Mouse (Mus musculus) liver, embryonic 13.5 days (tissue): ENCODE results near the gene Hebp2. TPM values are rescaled to one million over a fixed set of nuclear protein-coding genes. Genes with fewer than 3 reads are reported as not detected.

ENCODE experiments used
- ATAC-seq: fragments of 200-750 bp; cut with Nextera tagmentation; 2 replicates; pipeline ENCODE4 v1.8.0; 2017; ENCODE audit warnings: low read depth, mild to moderate bottlenecking, moderate number of reproducible peaks, moderate library complexity
- DNase-seq: peaks from one replicate; pipeline ENCODE4 v3.0.0; 2022
- H3K27ac ChIP-seq: fragments of 300-500 bp; sonication (generic); 2 replicates; pipeline ENCODE4 v1.5.1; 2015; ENCODE audit warnings: moderate library complexity, mild to moderate bottlenecking, inconsistent platforms
- H3K27me3 ChIP-seq: fragments of 300-500 bp; sonication (generic); 2 replicates; pipeline ENCODE4 v1.6.1; 2015; ENCODE audit warnings: mild to moderate bottlenecking, inconsistent platforms
- H3K36me3 ChIP-seq: fragments of 300-500 bp; sonication (generic); 2 replicates; pipeline ENCODE4 v1.6.1; 2015; ENCODE audit warnings: mild to moderate bottlenecking, inconsistent platforms
- H3K4me1 ChIP-seq: fragments of 300-500 bp; sonication (generic); replicated peaks from 2 replicates; pipeline ENCODE4 v1.6.1; 2015; ENCODE audit warnings: inconsistent platforms
- H3K4me2 ChIP-seq: fragments of 300-500 bp; sonication (generic); 2 replicates; pipeline ENCODE4 v1.6.1; 2015; ENCODE audit warnings: inconsistent platforms, mild to moderate bottlenecking, moderate library complexity
- H3K4me3 ChIP-seq: fragments of 300-500 bp; sonication (generic); replicated peaks from 2 replicates; pipeline ENCODE4 v1.5.1; 2015; ENCODE audit warnings: mild to moderate bottlenecking, inconsistent platforms
- H3K9ac ChIP-seq: fragments of 300-500 bp; sonication (generic); 2 replicates; pipeline ENCODE4 v1.6.1; 2015; ENCODE audit warnings: mild to moderate bottlenecking, inconsistent platforms
- H3K9me3 ChIP-seq: fragments of 300-500 bp; sonication (generic); replicated peaks from 2 replicates; pipeline ENCODE4 v1.6.1; 2016; ENCODE audit warnings: inconsistent platforms
- WGBS: fragments of 180-500 bp; shearing (Covaris S2); methylation state at CpG from one replicate; pipeline ENCODE4 v1.1.7; 2015; ENCODE audit not compliant: insufficient replicate concordance; 5-methylcytosine and 5-hydroxymethylcytosine counted together
- polyA plus RNA-seq: library from polyadenylated mRNA; unstranded; fragments of >200 nt; fragmentation: Nextera tagmentation; extraction: Ambion mirVana; gene quantifications from 2 replicates; pipeline ENCODE4 v1.2.1, GENCODE M21; 2015

Hebp2 gene
- polyA plus RNA-seq, 1 experiment from 2014 or later, result 2.0 TPM

DNA sequence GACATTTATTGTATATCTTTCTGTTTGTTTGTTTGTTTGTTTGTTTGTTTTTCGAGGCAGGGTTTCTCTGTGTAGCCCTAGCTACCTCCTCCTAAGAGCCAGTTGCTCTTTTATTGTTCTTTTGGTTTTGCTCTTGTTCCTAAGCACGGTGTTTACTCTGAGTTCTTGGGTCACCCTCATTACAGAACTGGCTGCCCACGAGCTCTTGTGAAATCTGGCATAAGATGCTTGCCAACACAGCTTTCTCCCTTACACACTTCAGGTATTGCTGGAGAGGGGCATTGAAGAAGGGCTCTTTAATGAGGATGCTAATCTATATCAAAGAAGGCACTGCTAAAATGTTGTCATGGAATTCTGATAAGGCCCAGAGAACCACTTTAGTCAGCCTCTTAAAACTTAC lies 35.2 kb downstream of the Hebp2 start:
- Histone ChIP-seq H3K36me3 (no peaks in the 10 kb centered on the region), H3K4me3 (no peak overlapping the region), H3K4me2 (no peak overlapping the region), H3K9me3 (no peaks in the 10 kb centered on the region), H3K9ac (no peak overlapping the region), H3K4me1 (no peaks in the 10 kb centered on the region), H3K27ac (no peak overlapping the region), H3K27me3 (no peaks in the 10 kb centered on the region)
- WGBS, result 48% methylated on average over 3 of the region's 3 CpGs
- no peak for ATAC-seq
- no peak for DNase-seq

DNA sequence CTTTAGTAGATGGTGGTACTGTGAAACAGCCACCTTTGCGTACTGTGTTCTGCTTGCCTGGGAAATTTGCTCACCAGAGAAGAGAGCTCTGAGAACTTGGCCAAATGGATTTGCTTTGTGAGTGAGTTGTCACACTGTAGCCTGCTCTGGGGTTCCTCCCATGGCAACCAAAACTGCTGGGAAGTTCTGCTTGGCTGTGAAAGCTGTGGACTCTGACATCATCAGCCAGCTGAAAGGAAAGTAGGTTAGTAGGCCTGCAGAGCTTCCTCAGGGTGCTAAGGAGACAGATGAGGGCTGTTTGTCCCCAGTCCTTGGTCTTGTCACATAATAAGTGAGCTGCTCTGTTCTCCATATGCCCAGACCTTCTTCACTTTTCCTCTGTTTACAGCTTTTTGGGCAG lies 37.3 kb downstream of the Hebp2 start:
- DNase-seq (no peak), ATAC-seq (no peak)
- no peak overlapping the region for H3K9ac ChIP-seq
- H3K27ac ChIP-seq, result no peak overlapping the region
- no peak overlapping the region for H3K4me2 ChIP-seq
- H3K4me1 ChIP-seq, result no peaks in the 10 kb centered on the region
- H3K9me3 ChIP-seq, result no peaks in the 10 kb centered on the region
- no peaks in the 10 kb centered on the region for H3K27me3 ChIP-seq
- H3K36me3 ChIP-seq, result no peaks in the 10 kb centered on the region
- no peak overlapping the region for H3K4me3 ChIP-seq
- 65% methylated on average over 1 of the region's 1 CpGs for WGBS

GRCm38 (mm10) chr10:18507869-18508473 lies 37.9 kb downstream of the Hebp2 start:
- Histone ChIP-seq H3K9ac (no peak overlapping the region), H3K9me3 (no peaks in the 10 kb centered on the region), H3K36me3 (no peaks in the 10 kb centered on the region), H3K4me1 (no peaks in the 10 kb centered on the region), H3K27me3 (no peaks in the 10 kb centered on the region), H3K4me3 (no peak overlapping the region), H3K27ac (no peak overlapping the region), H3K4me2 (no peak overlapping the region)
- WGBS, result 54% methylated on average over 2 of the region's 2 CpGs
- no peak for ATAC-seq
- DNase-seq, result no peak

DNA sequence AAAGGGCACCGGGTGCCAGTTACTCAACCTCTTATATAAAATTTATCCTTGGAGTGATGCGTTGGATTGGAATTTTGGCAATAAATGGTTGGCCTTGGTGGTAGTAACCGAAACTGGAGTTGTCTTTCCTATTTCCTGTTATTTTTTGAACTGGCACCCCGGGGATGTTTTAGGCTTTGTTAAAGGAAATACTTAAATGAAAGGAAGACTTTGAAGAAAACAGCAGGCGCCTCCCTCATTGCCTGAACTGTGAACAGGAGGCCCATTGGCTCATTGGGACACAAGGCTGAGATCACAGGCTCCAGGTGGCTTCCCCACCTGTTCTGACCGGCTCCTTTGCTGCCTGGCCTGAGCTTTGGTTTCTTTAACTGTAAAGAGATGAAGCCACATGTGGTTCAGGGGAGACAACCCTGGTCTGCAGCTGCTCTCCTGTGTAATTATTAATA lies 39.4 kb downstream of the Hebp2 start:
- DNase-seq, result no peak
- Histone ChIP-seq H3K27ac (no peak overlapping the region), H3K9ac (no peak overlapping the region), H3K36me3 (no peaks in the 10 kb centered on the region), H3K9me3 (no peaks in the 10 kb centered on the region), H3K4me2 (no peak overlapping the region), H3K4me3 (no peak overlapping the region), H3K27me3 (no peaks in the 10 kb centered on the region), H3K4me1 (no peaks in the 10 kb centered on the region)
- ATAC-seq, result no peak
- 61% methylated on average over 6 of the region's 6 CpGs for WGBS

GRCm38 (mm10) chr10:18505690-18506089 lies 40.2 kb downstream of the Hebp2 start:
- no peaks in the 10 kb centered on the region for H3K27me3 ChIP-seq
- no peak overlapping the region for H3K4me2 ChIP-seq
- ATAC-seq, result no peak
- no peak overlapping the region for H3K27ac ChIP-seq
- no peaks in the 10 kb centered on the region for H3K36me3 ChIP-seq
- DNase-seq, result no peak
- no peaks in the 10 kb centered on the region for H3K4me1 ChIP-seq
- H3K9me3 ChIP-seq, result no peaks in the 10 kb centered on the region
- no peak overlapping the region for H3K9ac ChIP-seq
- no peak overlapping the region for H3K4me3 ChIP-seq
- WGBS, result 75% methylated on average over 10 of the region's 10 CpGs

DNA sequence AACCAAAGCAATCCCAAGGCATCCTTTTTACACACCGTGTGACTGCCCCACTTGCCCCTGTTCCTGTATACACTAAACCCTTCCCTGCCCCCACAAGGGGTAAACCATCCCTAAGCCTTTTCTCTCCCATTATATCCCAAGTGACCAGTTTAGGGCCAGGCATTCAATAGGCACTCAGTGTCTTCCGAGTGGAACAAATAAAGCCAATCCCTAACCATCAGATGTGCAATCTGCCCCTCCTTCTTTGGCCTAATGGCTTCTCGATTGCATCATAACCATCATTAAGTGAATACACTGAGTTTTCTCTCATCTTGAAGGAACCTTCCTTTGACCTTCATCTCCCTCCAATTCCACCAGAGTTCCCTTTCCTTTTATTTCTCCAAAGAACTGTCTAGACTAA lies 43.9 kb downstream of the Hebp2 start:
- WGBS, result 60% methylated on average over 3 of the region's 3 CpGs
- Histone ChIP-seq H3K4me3 (no peak overlapping the region), H3K27ac (no peak overlapping the region), H3K4me2 (no peak overlapping the region), H3K36me3 (no peaks in the 10 kb centered on the region), H3K27me3 (no peaks in the 10 kb centered on the region), H3K4me1 (no peaks in the 10 kb centered on the region), H3K9me3 (no peaks in the 10 kb centered on the region), H3K9ac (no peak overlapping the region)
- DNase-seq, result no peak
- no peak for ATAC-seq

GRCm38 (mm10) chr10:18497066-18497465 lies 48.8 kb downstream of the Hebp2 start:
- WGBS, result 63% methylated on average over 7 of the region's 7 CpGs

GRCm38 (mm10) chr10:18494249-18494648 lies 51.6 kb downstream of the Hebp2 start:
- no peaks in the 10 kb centered on the region for H3K4me1 ChIP-seq
- 61% methylated on average over 7 of the region's 7 CpGs for WGBS
- no peaks in the 10 kb centered on the region for H3K27me3 ChIP-seq

More at GRCm38 (mm10) chr10:18497066-18497465, 48.8 kb downstream of the Hebp2 start:
- H3K36me3 ChIP-seq, result no peaks in the 10 kb centered on the region
- no peak overlapping the region for H3K27ac ChIP-seq
- no peak for DNase-seq
- no peaks in the 10 kb centered on the region for H3K27me3 ChIP-seq
- no peaks in the 10 kb centered on the region for H3K9me3 ChIP-seq
- H3K4me1 ChIP-seq, result no peaks in the 10 kb centered on the region
- no peak overlapping the region for H3K4me2 ChIP-seq
- no peak for ATAC-seq
- no peak overlapping the region for H3K9ac ChIP-seq
- H3K4me3 ChIP-seq, result no peak overlapping the region

GRCm38 (mm10) chr10:18493010-18493894 lies 52.6 kb downstream of the Hebp2 start:
- Histone ChIP-seq H3K27me3 (no peaks in the 10 kb centered on the region), H3K27ac (no peak overlapping the region), H3K4me3 (no peak overlapping the region), H3K36me3 (no peaks in the 10 kb centered on the region), H3K4me2 (no peak overlapping the region), H3K4me1 (no peaks in the 10 kb centered on the region), H3K9me3 (no peaks in the 10 kb centered on the region), H3K9ac (no peak overlapping the region)
- no peak for DNase-seq
- 68% methylated on average over 11 of the region's 11 CpGs for WGBS
- no peak for ATAC-seq

More at GRCm38 (mm10) chr10:18494249-18494648, 51.6 kb downstream of the Hebp2 start:
- no peak overlapping the region for H3K9ac ChIP-seq
- H3K27ac ChIP-seq, result no peak overlapping the region
- H3K9me3 ChIP-seq, result no peaks in the 10 kb centered on the region
- no peak overlapping the region for H3K4me3 ChIP-seq
- DNase-seq (no peak), ATAC-seq (no peak)
- no peak overlapping the region for H3K4me2 ChIP-seq
- H3K36me3 ChIP-seq, result no peaks in the 10 kb centered on the region

- Histone ChIP-seq H3K27ac (no peak overlapping the region), H3K4me1 (no peaks in the 10 kb centered on the region), H3K9ac (no peak overlapping the region), H3K9me3 (no peaks in the 10 kb centered on the region), H3K27me3 (no peaks in the 10 kb centered on the region), H3K4me3 (no peak overlapping the region), H3K36me3 (no peaks in the 10 kb centered on the region), H3K4me2 (no peak overlapping the region)
- DNase-seq (no peak), ATAC-seq (no peak)
- WGBS, result 12% methylated on average over 4 of the region's 4 CpGs
These were observed 53.9 kb downstream of the Hebp2 start for GRCm38 (mm10) chr10:18491952-18492351.

GRCm38 (mm10) chr10:18489936-18490335 lies 55.9 kb downstream of the Hebp2 start:
- 46% methylated on average over 10 of the region's 10 CpGs for WGBS
- Histone ChIP-seq H3K9ac (no peak overlapping the region), H3K27ac (no peak overlapping the region), H3K4me1 (no peaks in the 10 kb centered on the region), H3K36me3 (no peaks in the 10 kb centered on the region), H3K4me3 (no peak overlapping the region), H3K27me3 (no peaks in the 10 kb centered on the region), H3K9me3 (no peaks in the 10 kb centered on the region), H3K4me2 (no peak overlapping the region)
- no peak for DNase-seq
- no peak for ATAC-seq
